Mouse (Mus musculus) spleen, postnatal 4 days (tissue): ENCODE results near the gene Ddx42.
"Not testable (repeated sequence)": the region's sequence is repeated elsewhere in the genome, so short reads cannot be mapped to it uniquely, and the experiment has no call there.

Experiments
- DNase-seq, 2 experiments: peaks; one replicate each; pipeline ENCODE4 v3.0.0; 2022; ENCODE audit warnings: low spot score in 2 of 2

Gene Ddx42

GRCm38 (mm10) chr11:106216730-106217490, at the start of gene Ddx42:
Gene Ddx42 (plus strand): TSS chr11:106216926.
- DNase-seq, result peak; percentile 88 to 93

DNA sequence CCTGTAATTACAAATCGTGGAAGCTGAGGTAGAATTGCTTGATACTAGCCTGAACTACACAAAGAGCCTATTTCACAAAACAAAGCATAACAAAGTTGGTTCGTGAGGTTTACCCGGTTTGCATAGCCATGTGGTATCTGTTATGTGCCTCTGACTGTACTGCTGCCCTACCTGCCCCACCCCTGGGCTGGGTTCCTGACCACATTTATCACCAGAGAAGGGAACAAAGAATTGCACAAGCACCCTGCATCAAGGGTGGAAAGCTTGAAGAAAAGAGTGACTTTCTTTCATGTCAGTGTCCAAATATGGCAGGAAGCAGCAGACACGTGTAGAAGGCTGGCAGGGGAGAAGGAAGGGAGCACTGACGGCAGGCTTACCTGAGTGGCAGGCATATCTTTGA, 49.3 kb upstream of the Ddx42 start:
- peak in 1 of 2 experiments; percentile 63 for DNase-seq

DNA sequence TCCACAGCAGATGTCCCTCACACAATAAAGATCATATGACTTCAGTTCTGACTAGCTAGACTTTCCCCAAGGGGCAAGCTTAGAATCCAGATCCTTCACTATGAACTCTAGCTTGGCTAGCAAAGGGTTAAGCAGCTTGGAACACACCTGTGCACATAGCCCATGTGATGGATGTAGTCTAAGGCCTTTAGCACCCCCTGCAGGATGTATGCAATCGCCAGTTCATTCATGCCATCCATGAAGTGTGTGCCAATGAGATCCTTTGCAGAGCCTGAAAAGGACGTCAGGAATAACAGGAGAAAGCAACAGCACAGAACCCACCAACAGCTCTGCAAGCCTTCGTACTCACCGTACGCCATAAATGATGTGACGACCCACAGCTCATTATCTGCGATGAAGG, 45.9 kb upstream of the Ddx42 start:
- no peak for DNase-seq

DNA sequence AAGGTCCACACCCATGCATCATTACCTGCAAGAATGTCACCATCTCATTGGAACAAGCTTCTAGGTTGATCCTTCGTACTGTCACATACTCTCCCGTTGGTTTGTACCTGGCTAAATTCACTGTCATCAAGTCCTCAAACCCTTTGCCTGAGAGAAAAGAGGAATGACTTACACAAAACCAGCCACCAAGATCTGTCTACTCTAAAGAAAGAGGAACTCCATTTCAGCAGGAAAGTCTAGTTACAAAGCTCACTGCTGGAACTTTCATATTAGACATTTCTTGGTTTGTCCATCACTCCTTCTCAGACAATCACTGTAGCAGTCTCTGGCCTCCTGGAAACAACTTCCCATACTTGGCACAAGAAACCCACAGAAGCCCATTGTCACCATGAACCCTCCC, 43.5 kb upstream of the Ddx42 start:
- no peak for DNase-seq

DNA sequence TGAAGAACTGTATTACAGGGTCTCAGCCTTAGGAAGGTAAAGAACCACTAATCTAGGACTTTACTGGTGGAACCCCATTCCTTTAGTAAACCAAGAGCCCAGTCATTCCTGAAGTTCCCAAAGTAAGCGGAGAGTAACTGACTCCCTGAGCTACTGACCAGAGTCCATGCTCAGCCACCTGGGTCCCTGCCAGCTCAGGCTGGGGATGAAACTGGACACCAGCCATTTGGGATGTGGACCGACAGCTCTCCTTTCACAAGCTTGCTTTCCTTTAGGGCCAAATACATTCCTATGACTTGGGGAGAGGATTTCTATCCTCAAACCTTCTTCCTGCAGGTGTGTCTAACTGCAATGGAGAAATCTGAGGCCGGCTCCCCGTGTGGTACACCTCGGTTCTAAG, 42.4 kb upstream of the Ddx42 start:
- no peak for DNase-seq

GRCm38 (mm10) chr11:106175081-106175480, 41.6 kb upstream of the Ddx42 start:
- peak in 1 of 2 experiments; percentile 47 for DNase-seq

- no peak for DNase-seq
Observed at GRCm38 (mm10) chr11:106176372-106176771, 40.4 kb upstream of the Ddx42 start.

GRCm38 (mm10) chr11:106178036-106178782, 38.5 kb upstream of the Ddx42 start:
- no peak for DNase-seq

- DNase-seq, result no peak
Observed at GRCm38 (mm10) chr11:106179711-106180448, 36.8 kb upstream of the Ddx42 start.

GRCm38 (mm10) chr11:106180449-106180801, 36.3 kb upstream of the Ddx42 start:
- DNase-seq, result no peak

- no peak for DNase-seq
Observed at GRCm38 (mm10) chr11:106187326-106187725, 29.4 kb upstream of the Ddx42 start.

DNA sequence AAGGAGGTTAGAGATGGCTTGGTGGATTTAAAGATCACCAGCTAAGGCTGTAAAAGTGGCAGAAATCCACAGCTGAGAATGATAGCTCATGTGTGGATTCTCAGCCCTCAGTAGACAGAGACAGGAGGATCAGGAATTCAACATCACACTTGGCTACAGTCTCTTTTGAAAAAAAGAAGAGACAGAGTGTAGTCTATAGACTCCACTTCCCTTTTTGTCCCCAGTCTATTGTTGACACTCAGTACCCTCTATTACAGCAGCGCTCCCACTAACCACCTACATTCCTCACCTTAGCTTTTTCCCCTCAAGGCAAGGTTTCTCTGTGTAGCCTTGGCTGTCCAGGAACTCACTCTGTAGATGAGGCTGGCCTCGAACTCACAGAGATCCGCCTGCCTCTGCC, 25.0 kb upstream of the Ddx42 start:
- DNase-seq, result no peak

- DNase-seq, result no peak
Observed at GRCm38 (mm10) chr11:106192241-106192640, 24.5 kb upstream of the Ddx42 start.

GRCm38 (mm10) chr11:106192657-106193370, 23.9 kb upstream of the Ddx42 start:
- DNase-seq, result no peak

GRCm38 (mm10) chr11:106193371-106194154, 23.2 kb upstream of the Ddx42 start:
- peak; percentile 98 to 99 for DNase-seq

DNA sequence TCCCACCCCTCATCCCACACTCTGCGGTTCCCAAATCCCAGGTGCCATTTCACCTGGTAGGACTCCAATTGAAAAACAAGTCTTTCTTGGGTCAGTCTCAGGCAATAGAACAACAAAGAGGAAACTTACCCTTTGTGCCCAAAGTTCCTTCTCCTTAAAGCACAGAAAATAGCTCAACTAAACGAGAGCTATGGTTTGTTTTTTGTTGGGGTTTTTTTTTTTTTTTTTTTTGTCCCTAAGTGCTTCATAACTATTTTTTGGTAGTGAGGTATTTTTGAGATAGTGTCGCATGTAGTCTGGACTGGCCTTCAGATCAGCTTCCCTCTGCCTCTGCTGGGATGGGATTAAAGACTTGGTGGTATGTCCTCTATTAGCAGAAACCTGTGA, 22.6 kb upstream of the Ddx42 start:
- DNase-seq, result no peak

DNA sequence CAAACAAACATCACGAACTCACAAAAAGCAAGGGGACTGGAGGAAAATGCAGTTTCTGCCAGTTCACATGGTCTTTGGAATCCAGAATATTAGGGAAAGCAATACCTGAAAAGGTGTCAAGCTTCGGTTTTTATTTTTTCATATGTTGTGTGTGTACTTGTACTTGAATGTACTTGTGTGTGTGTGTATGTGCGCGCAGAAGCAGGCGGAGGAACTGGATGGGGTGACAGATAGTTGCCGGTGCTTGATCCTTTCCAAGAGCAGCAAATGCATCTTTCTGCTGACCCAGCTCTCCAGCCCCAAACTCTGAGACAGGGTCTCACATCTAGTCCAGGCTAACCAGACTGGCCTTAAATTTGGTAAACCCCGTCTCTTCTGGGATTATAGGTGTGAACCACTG, 21.8 kb upstream of the Ddx42 start:
- no peak for DNase-seq

DNA sequence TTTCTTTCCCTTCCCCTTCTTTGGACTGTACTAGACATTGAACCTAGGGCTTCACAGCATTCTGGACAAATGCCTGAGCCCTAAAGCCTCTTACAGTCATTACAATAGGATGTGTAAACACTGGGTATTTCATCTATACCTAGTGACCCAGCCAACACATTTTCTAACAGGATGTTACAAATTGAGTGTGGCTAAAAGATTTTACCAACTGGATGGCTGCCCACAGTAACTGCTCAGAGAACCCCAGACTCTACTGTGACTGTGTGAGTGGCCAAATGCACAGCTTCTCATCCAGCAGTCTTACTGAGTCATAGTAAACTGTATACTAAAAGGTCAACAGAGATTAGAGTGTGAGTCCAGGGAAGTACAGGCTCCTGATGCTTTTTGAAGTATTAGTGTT, 21.4 kb upstream of the Ddx42 start:
- no peak for DNase-seq

DNA sequence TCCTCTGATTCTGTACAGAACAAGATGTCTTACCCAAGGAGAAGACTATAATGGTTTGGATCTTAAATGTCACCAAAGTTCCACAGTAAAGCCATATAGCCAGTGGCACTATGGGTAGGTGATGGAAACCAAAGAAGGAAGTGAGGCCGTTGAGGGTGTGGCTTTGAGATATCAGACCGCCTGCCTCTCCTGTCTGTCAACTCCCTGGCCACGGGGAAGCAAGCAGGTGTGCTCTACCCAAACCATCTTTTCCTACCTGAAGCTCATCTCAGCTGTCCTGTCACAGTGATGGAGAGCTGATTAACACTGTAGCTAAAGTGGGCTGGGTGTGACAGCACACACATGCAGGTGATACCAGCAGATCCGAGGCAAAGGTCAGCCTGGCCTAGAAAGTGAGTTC, 18.4 kb upstream of the Ddx42 start:
- DNase-seq, result no peak

DNA sequence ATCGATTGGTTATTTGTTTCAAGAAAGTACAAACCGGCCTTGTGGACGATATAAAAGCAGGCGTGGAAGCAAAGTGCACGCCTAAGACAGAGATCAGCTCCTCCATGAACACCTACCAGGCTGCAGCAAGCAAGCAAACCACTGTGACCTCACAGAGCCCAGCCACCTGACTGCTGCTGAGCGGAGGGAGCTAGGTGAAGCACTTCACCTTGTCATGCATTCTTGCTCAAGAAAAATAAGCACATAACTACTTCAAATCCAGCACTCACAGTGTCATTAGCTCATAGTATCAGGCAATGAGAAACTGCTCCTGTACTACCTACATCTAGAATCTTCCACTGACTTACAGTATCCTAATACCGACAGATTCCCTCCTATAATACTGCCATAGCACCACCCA, 16.7 kb upstream of the Ddx42 start:
- DNase-seq, result not testable (repeated sequence)

DNA sequence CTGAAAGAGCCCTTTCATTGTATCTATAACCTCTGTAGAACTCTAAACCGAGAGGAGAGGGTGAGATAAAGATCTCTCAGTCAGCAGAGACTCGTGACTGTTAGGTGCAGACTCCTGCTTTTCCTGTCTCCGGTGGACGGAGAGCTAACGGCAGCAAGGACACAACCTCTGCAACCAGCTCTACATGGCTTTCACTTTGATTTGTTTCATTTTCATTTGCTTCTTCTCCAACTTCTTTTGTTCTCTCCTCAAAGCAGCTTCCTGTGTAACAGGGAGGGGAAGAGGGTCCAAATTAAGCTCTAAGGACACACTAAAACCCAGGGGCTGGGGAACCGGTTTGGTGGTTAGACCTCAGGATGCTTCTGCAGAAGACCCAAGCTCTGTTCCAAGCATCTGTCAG, 16.0 kb upstream of the Ddx42 start:
- DNase-seq, result no peak
